Mouse (Mus musculus): ENCODE results near the gene Syf2. TPM values are rescaled to one million over a fixed set of nuclear protein-coding genes. Genes with fewer than 3 reads are reported as not detected.
A peak's percentile ranks its signal among the peaks of the same experiment; 100 is the strongest.

Gene Syf2
- total RNA-seq, 2 experiments from 2014 or later, result 48.2 to 53.3 TPM

- peak in 1 of 2 experiments; percentile 72 for DNase-seq (ENCODE audit: low spot score in 2 of 2)
Observed at GRCm38 (mm10) chr4:134922925-134923244, 7.8 kb upstream of the Syf2 start.

GRCm38 (mm10) chr4:134923258-134924018 is 7.3 kb upstream of the Syf2 start, which contains the start of gene Rsrp1:
TSS of gene Rsrp1 (plus strand) at chr4:134923592.
- DNase-seq (ENCODE audit: low spot score in 2 of 2), result peak; percentile 97 to 99

- peak; percentile 33 to 53 for DNase-seq (ENCODE audit: low spot score in 2 of 2)
Observed at GRCm38 (mm10) chr4:134924019-134924741, 6.5 kb upstream of the Syf2 start.

- no peak for DNase-seq (ENCODE audit: low spot score in 2 of 2)
Observed at GRCm38 (mm10) chr4:134925206-134925605, 5.5 kb upstream of the Syf2 start.

- DNase-seq (ENCODE audit: low spot score in 2 of 2), result no peak
Observed at GRCm38 (mm10) chr4:134927815-134928463, 2.8 kb upstream of the Syf2 start.

GRCm38 (mm10) chr4:134928464-134928836 is 2.2 kb upstream of the Syf2 start:
- DNase-seq (ENCODE audit: low spot score in 2 of 2), result no peak

- no peak for DNase-seq (ENCODE audit: low spot score in 2 of 2)
Observed at GRCm38 (mm10) chr4:134929536-134929935, 1.2 kb upstream of the Syf2 start.

GRCm38 (mm10) chr4:134930190-134930589 is 508 bp upstream of the Syf2 start:
- DNase-seq (ENCODE audit: low spot score in 2 of 2), result no peak

GRCm38 (mm10) chr4:134937240-134938176 is 6.8 kb downstream of the Syf2 start:
- DNase-seq (ENCODE audit: low spot score in 2 of 2), result peak in 1 of 2 experiments; percentile 36

- no peak for DNase-seq (ENCODE audit: low spot score in 2 of 2)
Observed at GRCm38 (mm10) chr4:134939900-134940299, 9.2 kb downstream of the Syf2 start.

- peak in 1 of 2 experiments; percentile 28 for DNase-seq (ENCODE audit: low spot score in 2 of 2)
Observed at GRCm38 (mm10) chr4:134943758-134944538, 13.2 kb downstream of the Syf2 start.

GRCm38 (mm10) chr4:134946024-134946744 is 15.5 kb downstream of the Syf2 start:
- DNase-seq (ENCODE audit: low spot score in 2 of 2), result peak; percentile 50 to 74

GRCm38 (mm10) chr4:134950518-134951091 is 19.9 kb downstream of the Syf2 start:
- peak in 1 of 2 experiments; percentile 58 for DNase-seq (ENCODE audit: low spot score in 2 of 2)

- peak in 1 of 2 experiments; percentile 25 for DNase-seq (ENCODE audit: low spot score in 2 of 2)
Observed at GRCm38 (mm10) chr4:134954461-134954860, 23.8 kb downstream of the Syf2 start.

GRCm38 (mm10) chr4:134955196-134955595 is 24.5 kb downstream of the Syf2 start:
- no peak for DNase-seq (ENCODE audit: low spot score in 2 of 2)

- no peak for DNase-seq (ENCODE audit: low spot score in 2 of 2)
Observed at GRCm38 (mm10) chr4:134955845-134956244, 25.1 kb downstream of the Syf2 start.

- peak; percentile 50 to 73 for DNase-seq (ENCODE audit: low spot score in 2 of 2)
Observed at GRCm38 (mm10) chr4:134956328-134956727, 25.6 kb downstream of the Syf2 start.

GRCm38 (mm10) chr4:134963021-134963776 is 32.5 kb downstream of the Syf2 start:
- DNase-seq (ENCODE audit: low spot score in 2 of 2), result peak in 1 of 2 experiments; percentile 40

Measured in gastrocnemius, postnatal 4 days (tissue).